Mouse (Mus musculus): ENCODE data around the gene Ubl3.

DNA sequence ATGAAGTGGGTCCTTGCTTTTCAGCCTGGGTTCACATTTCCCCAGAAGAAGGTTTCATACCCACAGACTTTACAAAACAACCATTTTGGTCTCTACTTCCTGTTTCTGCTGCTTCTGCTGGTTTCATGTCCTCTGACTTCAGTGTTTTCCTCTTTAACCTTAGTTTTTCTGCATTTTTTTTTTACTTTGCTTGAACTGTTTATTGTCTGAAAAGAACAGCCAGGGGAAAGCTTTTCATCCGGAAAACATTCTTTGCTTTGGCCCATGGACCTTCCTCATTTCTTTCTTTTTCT, 42.8 kb upstream of the Ubl3 start:
- no peak for TF ChIP-seq CTCF (IDR thresholded peaks at IDR 0.05; ENCODE audit: control insufficient read depth, insufficient read depth, insufficient read length)
- no peak for TF ChIP-seq MAX (IDR thresholded peaks at IDR 0.05)
- TF ChIP-seq MYOG (IDR thresholded peaks at IDR 0.05; ENCODE audit: control insufficient read depth, extremely low read depth, insufficient read length) = no peak
- TF ChIP-seq CEBPB (IDR thresholded peaks at IDR 0.05; ENCODE audit: low read depth) = no peak

Measured in C2C12 (cell line).